Mouse (Mus musculus) inflammation-experienced regulatory T-cells, adult 6 months (primary cell): ENCODE results near the gene Aldh1b1. TPM values are rescaled to one million over a fixed set of nuclear protein-coding genes. Genes with fewer than 3 reads are reported as not detected.

Source experiments
- ATAC-seq: one replicate; pipeline ENCODE4 v1.8.0; 2017
- polyA plus RNA-seq, 3 experiments: library from polyadenylated mRNA; unstranded; fragments of 100-300 nt; shearing (Covaris generic); gene quantifications; one replicate each; pipeline ENCODE4 v1.2.1; 2017

The Aldh1b1 gene
- polyA plus RNA-seq, 3 experiments from 2014 or later = 6.4 to 8.2 (median 6.5) TPM

- ATAC-seq = no peak
These were observed 31.3 kb downstream of the Aldh1b1 start for GRCm38 (mm10) chr4:45829907-45830759.

GRCm38 (mm10) chr4:45831996-45832395, 33.2 kb downstream of the Aldh1b1 start:
- no peak for ATAC-seq

- no peak for ATAC-seq
These were observed 34.6 kb downstream of the Aldh1b1 start for GRCm38 (mm10) chr4:45833461-45833860.

GRCm38 (mm10) chr4:45844355-45844754, 45.5 kb downstream of the Aldh1b1 start:
- ATAC-seq = no peak

- ATAC-seq = no peak
These were observed 47.4 kb downstream of the Aldh1b1 start for GRCm38 (mm10) chr4:45846263-45846662.

- no peak for ATAC-seq
These were observed 49.4 kb downstream of the Aldh1b1 start, which contains the start of gene Stra6l for GRCm38 (mm10) chr4:45848109-45848824. TSS of gene Stra6l (plus strand) at chr4:45848664.

GRCm38 (mm10) chr4:45848825-45849156, 50.0 kb downstream of the Aldh1b1 start:
- ATAC-seq = no peak

GRCm38 (mm10) chr4:45849419-45849818, 50.6 kb downstream of the Aldh1b1 start:
- ATAC-seq = no peak

GRCm38 (mm10) chr4:45851640-45852051, 52.8 kb downstream of the Aldh1b1 start:
- no peak for ATAC-seq

GRCm38 (mm10) chr4:45853496-45854246, 54.8 kb downstream of the Aldh1b1 start:
- ATAC-seq = no peak

Other genes starting within 250 kb of the Aldh1b1 start
- gene Igfbpl1, start 27.9 kb downstream of the Aldh1b1 start, polyA plus RNA-seq = not detected
- under 1 TPM in 2 of 3 experiments, not detected in 1; 0.11 to 0.38 TPM for gene Stra6l, start 49.6 kb downstream of the Aldh1b1 start, polyA plus RNA-seq
- under 1 TPM in 2 of 3 experiments, not detected in 1; 0.15 to 0.20 TPM for gene Ccdc180, start 91.3 kb downstream of the Aldh1b1 start, polyA plus RNA-seq
- gene Tdrd7, start 166.3 kb downstream of the Aldh1b1 start, polyA plus RNA-seq = 1 to 10 TPM; 2.8 to 7.7 (median 6.0) TPM
- 1 to 10 TPM in 2 of 3 experiments, not detected in 1; 4.1 to 5.1 TPM for gene Tmod1, start 239.9 kb downstream of the Aldh1b1 start, polyA plus RNA-seq